Mouse (Mus musculus): ENCODE measurements at regions not wholly inside any gene's neighbourhood (a gene's known extent, or its start where the extent isn't known, plus 50 kb on each side); places are given as distances from the start of the nearest gene placed in this dataset.

GRCm38 (mm10) chr15:6974410-6974809 lies 99.6 kb upstream of the Osmr start:
- H3K79me2 ChIP-seq (ENCODE audit: control insufficient read depth, insufficient read depth, low read length, poor library complexity), result no peaks in the 10 kb centered on the region
- H3K27ac ChIP-seq (ENCODE audit: control insufficient read depth, low read depth, low read length), result no peak overlapping the region
- TF ChIP-seq TBP (IDR thresholded peaks at IDR 0.05; ENCODE audit: low read depth, low read length) (no peak), MEF2A (IDR thresholded peaks at IDR 0.05; ENCODE audit: extremely low read depth, insufficient replicate concordance, low read depth, low read length, poor library complexity, severe bottlenecking) (no peak), MAFK (IDR thresholded peaks at IDR 0.05; ENCODE audit: borderline replicate concordance, low read depth, low read length) (no peak)
- no peak overlapping the region for H3K9ac ChIP-seq (ENCODE audit: control insufficient read depth, low read depth, low read length, poor library complexity, severe bottlenecking)
- H3K27me3 ChIP-seq (ENCODE audit: control insufficient read depth in 1 of 2, insufficient read depth in 2 of 2, low read length in 2 of 2), result no peaks in the 10 kb centered on the region; a peak in 1 of 4 replicates
- H3K4me3 ChIP-seq (ENCODE audit: control insufficient read depth in 1 of 2, insufficient read depth in 1 of 2, low read depth in 2 of 2, low read length in 2 of 2), result no peak overlapping the region
- DNase-seq (ENCODE audit: low read depth, low spot score), result no peak
- H3K9me3 ChIP-seq (replicated peaks; ENCODE audit: insufficient read depth, low read length), result no peaks in the 10 kb centered on the region
- H3K4me1 ChIP-seq (ENCODE audit: control insufficient read depth in 1 of 2, insufficient read depth in 2 of 2, low read length in 2 of 2), result no peaks in the 10 kb centered on the region
- no peaks in the 10 kb centered on the region for H3K36me3 ChIP-seq (ENCODE audit: control insufficient read depth in 1 of 2, insufficient read depth in 2 of 2, low read length in 2 of 2)

DNA sequence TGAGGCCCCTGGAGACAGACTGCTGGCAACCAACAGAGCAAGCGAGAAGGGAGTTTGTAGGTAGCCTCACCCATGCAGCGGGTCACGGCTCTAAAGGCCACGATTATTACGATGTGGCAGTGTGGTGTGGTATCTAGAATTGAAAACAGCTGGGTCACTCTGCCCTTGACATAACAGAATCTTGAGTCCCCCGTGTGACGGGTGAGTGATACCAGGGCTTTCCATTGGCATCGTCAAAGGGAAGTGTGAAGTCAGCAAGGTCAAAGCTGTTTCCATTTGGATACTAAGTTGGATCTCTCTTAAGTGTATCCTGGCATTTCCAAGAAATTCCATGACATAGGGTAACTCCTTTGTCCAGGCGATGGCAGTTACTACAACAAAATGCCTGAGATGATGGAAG lies 106.7 kb upstream of the Osmr start:
- TF ChIP-seq POLR2A (IDR thresholded peaks at IDR 0.05; ENCODE audit: control insufficient read depth in 1 of 2, insufficient read depth in 1 of 2, low read depth in 1 of 2, low read length in 2 of 2, poor library complexity in 1 of 2) (no peak), SMC3 (IDR thresholded peaks at IDR 0.05; ENCODE audit: low read depth, low read length) (no peak), HCFC1 (IDR thresholded peaks at IDR 0.05; ENCODE audit: low read depth, low read length) (no peak), MAFK (IDR thresholded peaks at IDR 0.05; ENCODE audit: borderline replicate concordance, low read depth, low read length) (no peak), POLR2AphosphoS5 (IDR thresholded peaks at IDR 0.05; ENCODE audit: borderline replicate concordance, low read depth, low read length) (no peak), ZNF384 (IDR thresholded peaks at IDR 0.05; ENCODE audit: low read depth, low read length) (no peak), GABPA (IDR thresholded peaks at IDR 0.05; ENCODE audit: low read depth, low read length) (no peak), USF1 (IDR thresholded peaks at IDR 0.05; ENCODE audit: low read depth, low read length) (no peak), TAL1 (IDR thresholded peaks at IDR 0.05; ENCODE audit: low read length) (no peak), E2F4 (IDR thresholded peaks at IDR 0.05; ENCODE audit: borderline replicate concordance, low read depth, low read length) (no peak), ZKSCAN1 (IDR thresholded peaks at IDR 0.05; ENCODE audit: low read depth, low read length) (no peak), ELF1 (IDR thresholded peaks at IDR 0.05; ENCODE audit: low read depth, low read length) (no peak), POLR2AphosphoS2 (IDR thresholded peaks at IDR 0.05; ENCODE audit: low read length) (no peak), UBTF (IDR thresholded peaks at IDR 0.05; ENCODE audit: borderline replicate concordance, insufficient read depth, low read depth, low read length) (no peak)
- Histone ChIP-seq H3K9me3 (replicated peaks; ENCODE audit: insufficient read depth, low read length) (no peaks in the 10 kb centered on the region), H3K27ac (ENCODE audit: control insufficient read depth, low read depth, low read length) (no peak overlapping the region), H3K4me1 (ENCODE audit: control insufficient read depth in 1 of 2, insufficient read depth in 2 of 2, low read length in 2 of 2) (peaks cover 0 to 3% of the 10 kb centered on the region in 2 experiments; a peak in 1 of 4 replicates), H3K27me3 (ENCODE audit: control insufficient read depth in 1 of 2, insufficient read depth in 2 of 2, low read length in 2 of 2) (no peaks in the 10 kb centered on the region; a peak in 1 of 4 replicates), H3K4me3 (ENCODE audit: control insufficient read depth in 1 of 2, insufficient read depth in 1 of 2, low read depth in 2 of 2, low read length in 2 of 2) (no peak overlapping the region), H3K9ac (ENCODE audit: control insufficient read depth, low read depth, low read length, poor library complexity, severe bottlenecking) (no peak overlapping the region), H3K79me2 (ENCODE audit: control insufficient read depth, insufficient read depth, low read length, poor library complexity) (no peaks in the 10 kb centered on the region), H3K36me3 (ENCODE audit: control insufficient read depth in 1 of 2, insufficient read depth in 2 of 2, low read length in 2 of 2) (no peaks in the 10 kb centered on the region)
- DNase-seq (ENCODE audit: low read depth, low spot score), result no peak

All from MEL (cell line).